Mouse (Mus musculus) right cerebral cortex, postnatal 36 days (tissue): ENCODE data around the gene Ggcx.

ENCODE experiments used
- DNase-seq, 2 experiments: peaks; one replicate each; pipeline ENCODE4 v3.0.0; 2022; ENCODE audit warnings: low spot score in 2 of 2, mixed read lengths in 1 of 2

The Ggcx gene

GRCm38 (mm10) chr6:72387816-72388215 is 26.3 kb upstream of the Ggcx start:
- DNase-seq: no peak

- no peak for DNase-seq
These were observed 25.8 kb upstream of the Ggcx start for GRCm38 (mm10) chr6:72388266-72388665.

- no peak for DNase-seq
These were observed 25.2 kb upstream of the Ggcx start for GRCm38 (mm10) chr6:72388791-72389329.

- DNase-seq: no peak
These were observed 24.6 kb upstream of the Ggcx start for GRCm38 (mm10) chr6:72389471-72389940.

- peak in 1 of 2 experiments; percentile 17 for DNase-seq
These were observed 24.0 kb upstream of the Ggcx start, which contains the start of gene Vamp8 for GRCm38 (mm10) chr6:72389941-72390771. Gene Vamp8, minus strand, starts transcription at chr6:72390703.

- DNase-seq: no peak
These were observed 23.1 kb upstream of the Ggcx start for GRCm38 (mm10) chr6:72390795-72391521.

- no peak for DNase-seq
These were observed 21.8 kb upstream of the Ggcx start for GRCm38 (mm10) chr6:72392341-72392740.

- no peak for DNase-seq
These were observed 17.3 kb upstream of the Ggcx start for GRCm38 (mm10) chr6:72396837-72397251.

- DNase-seq: no peak
These were observed 14.1 kb upstream of the Ggcx start for GRCm38 (mm10) chr6:72399967-72400366.

- peak; percentile 32 to 34 for DNase-seq
These were observed 12.2 kb upstream of the Ggcx start for GRCm38 (mm10) chr6:72401875-72402274.

- no peak for DNase-seq
These were observed 8.8 kb upstream of the Ggcx start for GRCm38 (mm10) chr6:72405356-72405755.

GRCm38 (mm10) chr6:72407119-72407518 is 7.0 kb upstream of the Ggcx start:
- peak; percentile 74 to 77 for DNase-seq

- DNase-seq: no peak
These were observed 4.5 kb upstream of the Ggcx start for GRCm38 (mm10) chr6:72409567-72409966.

GRCm38 (mm10) chr6:72410003-72410402 is 4.1 kb upstream of the Ggcx start:
- DNase-seq: no peak

- no peak for DNase-seq
These were observed 3.6 kb upstream of the Ggcx start for GRCm38 (mm10) chr6:72410518-72410917.

- DNase-seq: no peak
These were observed 1.1 kb downstream of the Ggcx start for GRCm38 (mm10) chr6:72415181-72415580.

GRCm38 (mm10) chr6:72415964-72416772 is 2.1 kb downstream of the Ggcx start:
- no peak for DNase-seq

GRCm38 (mm10) chr6:72418279-72418678 is 4.2 kb downstream of the Ggcx start:
- DNase-seq: no peak

- DNase-seq: no peak
These were observed 5.7 kb downstream of the Ggcx start for GRCm38 (mm10) chr6:72419806-72420205.

GRCm38 (mm10) chr6:72420901-72421300 is 6.8 kb downstream of the Ggcx start:
- no peak for DNase-seq

- no peak for DNase-seq
These were observed 11.5 kb downstream of the Ggcx start for GRCm38 (mm10) chr6:72425646-72426045.

GRCm38 (mm10) chr6:72428036-72428435 is 13.9 kb downstream of the Ggcx start:
- DNase-seq: peak in 1 of 2 experiments; percentile 46
